Mouse (Mus musculus): ENCODE results near the gene Rangap1.

DNA sequence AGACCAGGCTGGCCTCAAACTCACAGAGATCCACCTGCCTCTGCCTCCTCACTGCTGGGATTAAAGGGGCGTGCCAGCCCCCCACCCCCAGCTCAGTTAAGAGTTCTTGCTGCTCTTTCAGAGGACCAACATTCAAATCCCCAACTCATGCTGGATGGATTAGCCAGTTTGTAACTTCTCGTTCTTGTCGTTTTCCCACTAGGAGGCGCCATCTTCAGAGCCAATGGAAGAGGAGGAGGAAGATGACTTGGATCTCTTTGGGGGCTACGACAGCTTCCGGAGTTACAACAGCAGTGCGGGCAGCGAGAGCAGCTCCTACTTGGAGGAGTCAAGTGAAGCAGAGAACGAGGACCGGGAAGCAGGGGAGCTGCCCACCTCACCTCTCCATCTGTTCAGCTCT is 78.4 kb downstream of the Rangap1 start:
- TF ChIP-seq CTCF (IDR thresholded peaks at IDR 0.05) (0 out of 2 replicates have a peak, but pooled peaks have one; percentile 10), POLR2A (IDR thresholded peaks at IDR 0.05; ENCODE audit: insufficient read depth, low read depth, low read length) (no peak)

All from heart, adult 2 months (tissue).